Mouse (Mus musculus) adrenal gland (tissue): ENCODE data around the gene Sptbn2.

Source experiments
- intact Hi-C: fragments of 180-260 bp; cut with DNase I; formaldehyde crosslinking; loops from one replicate; pipeline ENCODE4 v1.15.1; 2025
- long read RNA-seq, 2 experiments: library from polyadenylated mRNA; unstranded; transcript quantifications; one replicate each; pipeline ENCODE4 v2.0.0; 2020; ENCODE audit warnings: borderline replicate concordance in 1 of 2; ENCODE audit not compliant: insufficient replicate concordance in 1 of 2

Sptbn2 gene
- long read RNA-seq, experiment 1, partial matches to known transcripts, result 1 of 1 reads
- long read RNA-seq, experiment 1, other reads (novel, unspliced or antisense), result 0 of 1 reads
- long read RNA-seq, experiment 2, result 0 reads

- intact Hi-C loops, result no loop called here
Observed at GRCm38 (mm10) chr19:4711098-4711600, at the start of gene Sptbn2. Gene Sptbn2 (plus strand): TSS chr19:4711167.

GRCm38 (mm10) chr19:4666815-4667214 lies 44.2 kb upstream of the Sptbn2 start:
- intact Hi-C loops, result no loop called here

- intact Hi-C loops, result no loop called here
Observed at GRCm38 (mm10) chr19:4670776-4671175, 40.2 kb upstream of the Sptbn2 start.

- intact Hi-C loops, result no loop called here
Observed at GRCm38 (mm10) chr19:4672401-4672800, 38.6 kb upstream of the Sptbn2 start.

GRCm38 (mm10) chr19:4694346-4694745 lies 16.6 kb upstream of the Sptbn2 start:
- intact Hi-C loops, result no loop called here

- intact Hi-C loops, result no loop called here
Observed at GRCm38 (mm10) chr19:4697121-4697520, 13.8 kb upstream of the Sptbn2 start.

GRCm38 (mm10) chr19:4697721-4698120 lies 13.2 kb upstream of the Sptbn2 start:
- intact Hi-C loops, result no loop called here

GRCm38 (mm10) chr19:4698205-4698677 lies 12.7 kb upstream of the Sptbn2 start, which contains the start of gene Gm960:
Gene Gm960 (minus strand): TSS chr19:4698668.
- intact Hi-C loops, result no loop called here

- intact Hi-C loops, result no loop called here
Observed at GRCm38 (mm10) chr19:4698856-4699255, 12.1 kb upstream of the Sptbn2 start.

- intact Hi-C loops, result no loop called here
Observed at GRCm38 (mm10) chr19:4699821-4700220, 11.1 kb upstream of the Sptbn2 start.

GRCm38 (mm10) chr19:4700656-4701055 lies 10.3 kb upstream of the Sptbn2 start:
- intact Hi-C loops, result no loop called here

- intact Hi-C loops, result no loop called here
Observed at GRCm38 (mm10) chr19:4701221-4701620, 9.7 kb upstream of the Sptbn2 start.

GRCm38 (mm10) chr19:4708765-4709164 lies 2.2 kb upstream of the Sptbn2 start:
- intact Hi-C loops, result no loop called here

GRCm38 (mm10) chr19:4711601-4712155 lies 711 bp downstream of the Sptbn2 start:
- intact Hi-C loops, result no loop called here

GRCm38 (mm10) chr19:4712156-4712780 lies 1.3 kb downstream of the Sptbn2 start:
- intact Hi-C loops, result no loop called here

- intact Hi-C loops, result no loop called here
Observed at GRCm38 (mm10) chr19:4712781-4713526, 2.0 kb downstream of the Sptbn2 start.

GRCm38 (mm10) chr19:4713886-4714285 lies 2.9 kb downstream of the Sptbn2 start:
- intact Hi-C loops, result no loop called here

GRCm38 (mm10) chr19:4716756-4717155 lies 5.8 kb downstream of the Sptbn2 start:
- intact Hi-C loops, result no loop called here

GRCm38 (mm10) chr19:4717281-4717680 lies 6.3 kb downstream of the Sptbn2 start:
- intact Hi-C loops, result no loop called here

- intact Hi-C loops, result no loop called here
Observed at GRCm38 (mm10) chr19:4718716-4719115, 7.7 kb downstream of the Sptbn2 start.

- intact Hi-C loops, result no loop called here
Observed at GRCm38 (mm10) chr19:4719351-4719764, 8.4 kb downstream of the Sptbn2 start.

- intact Hi-C loops, result no loop called here
Observed at GRCm38 (mm10) chr19:4720112-4720511, 9.1 kb downstream of the Sptbn2 start.
